Mouse (Mus musculus): ENCODE results near the gene Akap9.

DNA sequence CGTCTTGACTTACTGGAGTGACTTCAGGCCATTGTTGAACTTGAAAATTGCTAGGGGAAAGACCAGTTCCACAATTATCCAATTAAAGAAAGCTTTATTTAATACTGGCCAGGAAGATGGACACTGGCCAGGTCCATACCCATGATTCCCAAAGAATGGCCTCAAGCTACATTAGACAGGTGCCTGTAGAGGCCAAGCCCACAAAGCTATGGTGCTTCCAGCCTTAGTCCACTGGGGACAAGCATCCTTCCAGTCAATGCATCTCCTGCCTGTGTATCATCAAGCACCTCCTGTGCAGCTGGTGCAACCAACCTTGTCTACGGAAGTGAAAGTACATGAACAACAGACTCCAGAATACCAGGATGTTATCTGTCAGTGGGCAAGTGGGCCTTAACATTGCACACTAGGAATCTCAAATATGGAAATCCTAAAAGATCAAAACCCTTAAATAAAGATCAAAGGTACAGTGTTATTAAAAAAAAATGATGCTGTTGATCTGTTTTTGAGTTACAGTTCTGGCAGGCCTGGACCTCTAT is 177.9 kb downstream of the Akap9 start:
- TF ChIP-seq GATA1 (IDR thresholded peaks at IDR 0.05; ENCODE audit: borderline replicate concordance, low read length) (no peak), FLI1 (IDR thresholded peaks at IDR 0.05; ENCODE audit: low read length) (no peak)

Data from megakaryocyte, embryonic 14.5 days (primary cell).